In genomic region chr1:13980273-13980672, GRCm38 (mm10) we compare ENCODE assay signal across 28 mouse cellular contexts.
A peak's percentile ranks its signal among the peaks of the same experiment; 100 is the strongest.
DNase-seq lines count a peak whose midpoint lies in the region; ATAC-seq and TF ChIP-seq lines count a peak whose summit lies in the region.
"Had no signal": no experiment of that assay in that cellular context is flagged by ENCODE, and none has a peak within 500 bp of the region (broad histone marks: within the 10 kb centered on the region; RNA-seq: fewer than 3 reads in every experiment).

No protein-coding gene starts in this region.

- H3K4me1 ChIP-seq in CH12.LX (ENCODE audit: control insufficient read depth in 1 of 2, insufficient read depth in 2 of 2): peaks cover 5 to 27% of the 10 kb centered on the region in 2 experiments; a peak in 3 of 4 replicates
- H3K4me1 ChIP-seq: embryonic facial prominence, embryonic 12.5 days; midbrain, embryonic 13.5 days; stomach, embryonic 15.5 days had no signal

- no peak overlapping the region for H3K27ac ChIP-seq in CH12.LX (ENCODE audit: insufficient read depth, low read depth)
- H3K27ac ChIP-seq: embryonic facial prominence, embryonic 12.5 days; hindbrain, embryonic 14.5 days; midbrain, embryonic 13.5 days; stomach, embryonic 15.5 days had no signal

- TF ChIP-seq RAD21 in CH12.LX (IDR thresholded peaks at IDR 0.05; ENCODE audit: low read depth, low read length): no peak

- TF ChIP-seq CTCF in CH12.LX (conservative IDR thresholded peaks at IDR 0.05 in 1 of 2, IDR thresholded peaks at IDR 0.05 in 1 of 2; ENCODE audit: low read depth in 2 of 2, low read length in 2 of 2): no peak

- no peak for TF ChIP-seq POLR2A in CH12.LX (IDR thresholded peaks at IDR 0.05; ENCODE audit: low read depth, low read length)

- dilution Hi-C loops in CH12.LX (cut with MboI; ENCODE audit: extremely low pct_ligation_motif_present, extremely low pct_unique_long_range_greater_than_20kb, low sequenced_read_pairs): no loop called here

- no peak overlapping the region for H3K4me2 ChIP-seq in CH12.LX (ENCODE audit: insufficient read depth, low read depth, poor library complexity, severe bottlenecking)
- H3K4me2 ChIP-seq: embryonic facial prominence, embryonic 12.5 days; heart, embryonic 11.5 days; hindbrain, embryonic 14.5 days; midbrain, embryonic 13.5 days; stomach, embryonic 15.5 days had no signal

- in situ Hi-C loops in CH12.LX (cut with MboI; ENCODE audit: low pct_ligation_motif_present, low pct_unique_long_range_greater_than_20kb, low sequenced_read_pairs): no loop called here

- H3K36me3 ChIP-seq in CH12.LX (replicated peaks in 1 of 2; ENCODE audit: control insufficient read depth in 1 of 2, insufficient read depth in 1 of 2, low read length in 1 of 2): no peaks in the 10 kb centered on the region
- H3K36me3 ChIP-seq: embryonic facial prominence, embryonic 12.5 days; midbrain, embryonic 13.5 days; stomach, embryonic 15.5 days had no signal

- H3K79me2 ChIP-seq in CH12.LX (replicated peaks; ENCODE audit: control insufficient read depth, extremely low read depth, insufficient read depth, poor library complexity, severe bottlenecking): no peaks in the 10 kb centered on the region

- no peaks in the 10 kb centered on the region for H3K9me3 ChIP-seq in CH12.LX (replicated peaks; ENCODE audit: low read length)
- H3K9me3 ChIP-seq: embryonic facial prominence, embryonic 12.5 days; midbrain, embryonic 13.5 days; stomach, embryonic 15.5 days had no signal

- peak; percentile 95 for ATAC-seq in granulocyte monocyte progenitor cell, adult 5-6 weeks (replicated peaks; ENCODE audit: poor library complexity, severe bottlenecking)
- ATAC-seq in monocyte, adult 5-6 weeks (replicated peaks; ENCODE audit: insufficient number of reproducible peaks, low FRiP score, low TSS enrichment, poor library complexity, severe bottlenecking): peak; percentile 91
- no peak for ATAC-seq in frontal cortex, adult (ENCODE audit: low TSS enrichment)
- ATAC-seq: forebrain, embryonic 16.5 days; intestine, postnatal 0 days; midbrain, embryonic 13.5 days; Patski had no signal

- H3K9ac ChIP-seq in CH12.LX (ENCODE audit: insufficient read depth, low read depth): no peak overlapping the region
- H3K9ac ChIP-seq: embryonic facial prominence, embryonic 12.5 days; hindbrain, embryonic 14.5 days; midbrain, embryonic 13.5 days; stomach, embryonic 15.5 days had no signal

- peak; percentile 9 to 17 for DNase-seq in spleen, adult 18-20 months
- no peak for DNase-seq in spleen, postnatal 4 days (ENCODE audit: low spot score in 2 of 2)
- DNase-seq in CH12.LX (ENCODE audit: extremely low read depth): peak; percentile 47
- no peak for DNase-seq in kidney, postnatal 25 days
- no peak for DNase-seq in heart, adult 8-10 months (ENCODE audit: low spot score)
- DNase-seq: adrenal gland, postnatal 10 days; cerebellum, adult 11 months; cerebellum, adult 9-10 months; cerebellum, postnatal 36 days; embryo, embryonic 11 days; gastrocnemius, postnatal 10 days; heart, adult 11 months; heart, postnatal 36 days; kidney, adult 9 months; kidney, postnatal 10 days; liver; lung, postnatal 14 days had no signal

- no peak for TF ChIP-seq EP300 in CH12.LX (IDR thresholded peaks at IDR 0.05; ENCODE audit: low read length)

- H3K4me3 ChIP-seq in CH12.LX (replicated peaks in 1 of 3; ENCODE audit: low read depth in 2 of 3, low read length in 2 of 3, poor library complexity in 1 of 3): no peak overlapping the region
- H3K4me3 ChIP-seq: embryonic facial prominence, embryonic 12.5 days; midbrain, embryonic 13.5 days; stomach, embryonic 15.5 days had no signal

- no peaks in the 10 kb centered on the region for H3K27me3 ChIP-seq in CH12.LX (replicated peaks)
- H3K27me3 ChIP-seq: embryonic facial prominence, embryonic 12.5 days; midbrain, embryonic 13.5 days; Patski; stomach, embryonic 15.5 days had no signal

TF ChIP-seq in CH12.LX, 34 proteins besides CTCF, POLR2A, EP300 and RAD21:
- TF ChIP-seq USF2 (conservative IDR thresholded peaks at IDR 0.05; ENCODE audit: low read depth, low read length): no peak
- no peak for TF ChIP-seq MEF2A (IDR thresholded peaks at IDR 0.05; ENCODE audit: borderline replicate concordance, low read depth, low read length)
- TF ChIP-seq ELF1 (IDR thresholded peaks at IDR 0.05; ENCODE audit: low read depth, low read length): no peak
- TF ChIP-seq ETS1 (conservative IDR thresholded peaks at IDR 0.05; ENCODE audit: low read depth, low read length): no peak
- TF ChIP-seq JUND (conservative IDR thresholded peaks at IDR 0.05; ENCODE audit: low read depth, low read length): no peak
- no peak for TF ChIP-seq SIN3A (IDR thresholded peaks at IDR 0.05; ENCODE audit: low read length)
- TF ChIP-seq BHLHE40 (IDR thresholded peaks at IDR 0.05; ENCODE audit: low read depth, low read length): no peak
- TF ChIP-seq USF1 (IDR thresholded peaks at IDR 0.05; ENCODE audit: low read depth, low read length): no peak
- TF ChIP-seq IRF4 (IDR thresholded peaks at IDR 0.05; ENCODE audit: low read depth, low read length): no peak
- TF ChIP-seq ZC3H11A (IDR thresholded peaks at IDR 0.05; ENCODE audit: low read depth, low read length): no peak
- TF ChIP-seq ZKSCAN1 (IDR thresholded peaks at IDR 0.05; ENCODE audit: borderline replicate concordance, low read depth, low read length): no peak
- no peak for TF ChIP-seq JUN (IDR thresholded peaks at IDR 0.05; ENCODE audit: insufficient read depth, low read depth, low read length)
- TF ChIP-seq MAFK (IDR thresholded peaks at IDR 0.05; ENCODE audit: insufficient replicate concordance, low read length): no peak

Comparison
In these comparisons a context has a peak if more than half of its experiments do, and no peak if none do; other contexts are left out.
1. DNase-seq: peak in spleen, adult 18-20 months (2 of 2) and CH12.LX (single experiment); none in spleen, postnatal 4 days (0 of 2), kidney, postnatal 25 days (0 of 2) and heart, adult 8-10 months (single experiment).